Mouse (Mus musculus): ENCODE results near the gene Crip1.

DNA sequence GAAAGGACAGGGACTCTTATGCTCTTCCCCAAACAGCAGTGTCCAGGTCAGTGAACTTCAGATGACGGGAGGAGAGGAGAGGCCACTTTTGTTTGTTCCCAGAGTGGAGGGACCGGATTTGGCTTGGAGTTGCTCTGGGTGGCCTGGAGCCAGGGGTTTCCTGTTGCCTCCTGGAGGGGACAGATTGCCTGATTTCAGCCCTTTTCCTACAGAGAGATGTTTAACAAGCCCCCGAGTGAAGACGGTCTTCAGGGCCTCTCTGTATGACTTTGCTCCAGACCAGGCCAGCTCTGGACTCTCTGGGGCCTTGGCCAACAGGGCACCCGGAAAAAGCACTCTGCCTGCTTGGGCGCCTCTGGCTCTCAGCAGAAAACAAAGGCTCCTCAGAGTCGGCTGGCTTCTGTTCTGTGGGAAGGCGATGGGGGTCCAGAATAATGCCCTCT, 4.6 kb upstream of the Crip1 start:
- TF ChIP-seq CTCF (IDR thresholded peaks at IDR 0.05; ENCODE audit: borderline replicate concordance, extremely low read depth, insufficient read depth, insufficient read length) (no peak), POLR2A (IDR thresholded peaks at IDR 0.05; ENCODE audit: borderline replicate concordance, extremely low read depth, insufficient read depth, insufficient read length, poor library complexity, severe bottlenecking) (no peak)

Measured in brain, embryonic 14.5 days (tissue).